Mouse (Mus musculus) embryo, embryonic 11.5 days (tissue): Measurements from ENCODE around the gene Fam20b.

Experiments
- DNase-seq: peaks from one replicate; pipeline ENCODE4 v3.0.0-alpha.2; 2012; ENCODE audit warnings: low read depth, low spot score

Gene Fam20b

GRCm38 (mm10) chr1:156718950-156719805, at the start of gene Fam20b:
Gene Fam20b (minus strand): TSS chr1:156719086.
- DNase-seq, result peak; percentile 92

GRCm38 (mm10) chr1:156765311-156765710, 46.4 kb upstream of the Fam20b start:
- DNase-seq, result no peak

- no peak for DNase-seq
These were observed 45.7 kb upstream of the Fam20b start for GRCm38 (mm10) chr1:156764584-156764983.

- DNase-seq, result no peak
These were observed 44.4 kb upstream of the Fam20b start for GRCm38 (mm10) chr1:156763280-156763679.

- DNase-seq, result no peak
These were observed 42.5 kb upstream of the Fam20b start for GRCm38 (mm10) chr1:156761430-156761801.

- DNase-seq, result peak; percentile 50
These were observed 41.9 kb upstream of the Fam20b start for GRCm38 (mm10) chr1:156760549-156761429.

- DNase-seq, result no peak
These were observed 39.4 kb upstream of the Fam20b start for GRCm38 (mm10) chr1:156758326-156758725.

- DNase-seq, result peak; percentile 70
These were observed 35.9 kb upstream of the Fam20b start for GRCm38 (mm10) chr1:156754608-156755413.

GRCm38 (mm10) chr1:156752990-156753389, 34.1 kb upstream of the Fam20b start:
- DNase-seq, result no peak

GRCm38 (mm10) chr1:156752020-156752724, 33.3 kb upstream of the Fam20b start:
- peak; percentile 85 for DNase-seq

- no peak for DNase-seq
These were observed 31.4 kb upstream of the Fam20b start for GRCm38 (mm10) chr1:156750261-156750660.

GRCm38 (mm10) chr1:156749136-156749535, 30.2 kb upstream of the Fam20b start:
- no peak for DNase-seq

- no peak for DNase-seq
These were observed 29.6 kb upstream of the Fam20b start for GRCm38 (mm10) chr1:156748435-156749005.

- DNase-seq, result no peak
These were observed 26.4 kb upstream of the Fam20b start for GRCm38 (mm10) chr1:156745188-156745810.

GRCm38 (mm10) chr1:156741482-156742411, 22.9 kb upstream of the Fam20b start:
- peak; percentile 65 for DNase-seq

- DNase-seq, result no peak
These were observed 16.9 kb upstream of the Fam20b start for GRCm38 (mm10) chr1:156735788-156736187.

GRCm38 (mm10) chr1:156734019-156734418, 15.1 kb upstream of the Fam20b start:
- DNase-seq, result no peak

- no peak for DNase-seq
These were observed 14.7 kb upstream of the Fam20b start for GRCm38 (mm10) chr1:156733559-156733958.

GRCm38 (mm10) chr1:156732996-156733395, 14.1 kb upstream of the Fam20b start:
- no peak for DNase-seq
